Mouse (Mus musculus) cortical plate, adult 2 months (tissue): Measurements from ENCODE around the gene Rundc3a.

Experiments
- CTCF ChIP-seq: fragments of 200-500 bp; IDR thresholded peaks from 2 replicates; pipeline ENCODE4 v1.5.1; 2011; ENCODE audit warnings: mild to moderate bottlenecking, control low read depth, low read length; ENCODE audit not compliant: insufficient read depth; ENCODE audit errors: extremely low read depth
- POLR2A ChIP-seq: fragments of 200-500 bp; IDR thresholded peaks from 2 replicates; pipeline ENCODE4 v1.6.1; 2011; ENCODE audit warnings: mild to moderate bottlenecking, low read length, control low read depth; ENCODE audit not compliant: insufficient read depth; ENCODE audit errors: extremely low read depth

DNA sequence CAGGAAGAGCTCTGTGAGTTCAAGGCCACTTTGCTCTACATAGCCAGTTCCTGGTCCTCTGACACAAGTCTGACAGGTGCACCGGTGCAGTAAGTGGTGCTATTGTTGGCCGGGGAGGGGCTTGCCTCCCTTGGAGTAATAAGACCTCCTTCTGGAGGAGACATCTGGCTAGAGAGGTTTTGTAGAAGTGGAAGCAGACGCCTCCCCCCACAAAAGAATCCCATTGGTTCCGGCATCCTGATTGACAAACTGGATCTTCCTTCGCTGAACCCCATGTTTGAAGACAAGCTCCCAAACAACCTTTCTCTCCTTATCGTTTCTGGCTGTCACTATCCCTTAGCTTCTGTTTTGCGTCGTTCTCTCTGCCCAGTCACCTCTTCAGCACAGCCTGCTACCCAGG lies 55.1 kb downstream of the Rundc3a start:
- TF ChIP-seq POLR2A, result peak; percentile 46; the same call in 1 of the 2 replicates
- TF ChIP-seq CTCF, result no peak
